Mouse (Mus musculus) MEL (cell line): Measurements from ENCODE around the gene Dxo. TPM values are rescaled to one million over a fixed set of nuclear protein-coding genes. Genes with fewer than 3 reads are reported as not detected.

Source experiments
- DNase-seq: peaks from one replicate; pipeline ENCODE4 v3.0.0; 2011; ENCODE audit warnings: low read depth, low spot score
- H3K27ac ChIP-seq: 2 replicates; pipeline ENCODE4 v1.5.1; 2012; ENCODE audit warnings: low read depth, mild to moderate bottlenecking, control low read depth, low read length, moderate library complexity; ENCODE audit not compliant: control insufficient read depth
- H3K27me3 ChIP-seq, 2 experiments: fragments of 150-350 bp in 1 of 2; sonication (generic) in 1 of 2; 2 replicates each; pipeline ENCODE4 v1.6.1; 2012; ENCODE audit warnings: low read length in 2 of 2, mild to moderate bottlenecking in 2 of 2, improper control_type of control experiment in 1 of 2, moderate library complexity in 1 of 2; ENCODE audit not compliant: insufficient read depth in 2 of 2, control insufficient read depth in 1 of 2
- H3K36me3 ChIP-seq, 2 experiments: 2 replicates each; pipeline ENCODE4 v1.6.1; 2012 to 2014; ENCODE audit warnings: low read length in 2 of 2, improper control_type of control experiment in 1 of 2, inconsistent platforms in 1 of 2, mild to moderate bottlenecking in 1 of 2; ENCODE audit not compliant: insufficient read depth in 2 of 2, control insufficient read depth in 1 of 2
- H3K4me1 ChIP-seq, 2 experiments: fragments of 150-350 bp in 1 of 2; sonication (generic) in 1 of 2; 2 replicates each; pipeline ENCODE4 v1.6.1; 2012; ENCODE audit warnings: low read length in 2 of 2, improper control_type of control experiment in 1 of 2, mild to moderate bottlenecking in 1 of 2; ENCODE audit not compliant: insufficient read depth in 2 of 2, control insufficient read depth in 1 of 2
- H3K4me3 ChIP-seq, 2 experiments: fragments of 150-350 bp in 1 of 2; sonication (generic) in 1 of 2; 2 replicates each; pipeline ENCODE4 v1.5.1; 2012; ENCODE audit warnings: low read depth in 2 of 2, low read length in 2 of 2, mild to moderate bottlenecking in 2 of 2, moderate library complexity in 2 of 2, control low read depth in 1 of 2, improper control_type of control experiment in 1 of 2; ENCODE audit not compliant: control insufficient read depth in 1 of 2, insufficient read depth in 1 of 2
- H3K79me2 ChIP-seq: 2 replicates; pipeline ENCODE4 v1.6.1; 2012; ENCODE audit warnings: mild to moderate bottlenecking, low read length, moderate library complexity; ENCODE audit not compliant: control insufficient read depth, poor library complexity, insufficient read depth
- H3K9ac ChIP-seq: 2 replicates; pipeline ENCODE4 v1.6.1; 2012; ENCODE audit warnings: low read depth, mild to moderate bottlenecking, control low read depth, low read length, moderate library complexity; ENCODE audit not compliant: control insufficient read depth, poor library complexity, severe bottlenecking
- H3K9me3 ChIP-seq: fragments of 150-350 bp; sonication (generic); replicated peaks from 2 replicates; pipeline ENCODE4 v1.6.1; 2012; ENCODE audit warnings: mild to moderate bottlenecking, low read length, improper control_type of control experiment, moderate library complexity; ENCODE audit not compliant: insufficient read depth
- BHLHE40 ChIP-seq: IDR thresholded peaks from 2 replicates; pipeline ENCODE4 v1.6.1; 2012; ENCODE audit warnings: low read depth, mild to moderate bottlenecking, inconsistent platforms, low read length, improper control_type of control experiment, borderline replicate concordance
- CHD1 ChIP-seq: IDR thresholded peaks from 2 replicates; pipeline ENCODE4 v1.6.1; 2012; ENCODE audit warnings: low read depth, mild to moderate bottlenecking, inconsistent platforms, low read length, improper control_type of control experiment
- CHD2 ChIP-seq: IDR thresholded peaks from 2 replicates; pipeline ENCODE4 v1.6.1; 2011; ENCODE audit warnings: low read length, improper control_type of control experiment
- CTCF ChIP-seq, 3 experiments: IDR thresholded peaks in 2 of 3; conservative IDR thresholded peaks in 1 of 3; 2 replicates each; pipeline ENCODE4 v1.5.1; 2011 to 2012; ENCODE audit warnings: low read length in 3 of 3, low read depth in 2 of 3, mild to moderate bottlenecking in 2 of 3, improper control_type of control experiment in 1 of 3, inconsistent platforms in 1 of 3, mixed read lengths in 1 of 3, moderate library complexity in 1 of 3; ENCODE audit not compliant: control insufficient read depth in 1 of 3, insufficient read depth in 1 of 3, poor library complexity in 1 of 3, severe bottlenecking in 1 of 3
- E2F4 ChIP-seq: IDR thresholded peaks from 2 replicates; pipeline ENCODE4 v1.6.1; 2011; ENCODE audit warnings: low read depth, low read length, improper control_type of control experiment, borderline replicate concordance
- ELF1 ChIP-seq: IDR thresholded peaks from 2 replicates; pipeline ENCODE4 v1.6.1; 2014; ENCODE audit warnings: low read depth, mild to moderate bottlenecking, inconsistent platforms, low read length, improper control_type of control experiment, moderate library complexity
- EP300 ChIP-seq, 2 experiments: IDR thresholded peaks; 2 replicates each; pipeline ENCODE4 v1.6.1; 2011; ENCODE audit warnings: improper control_type of control experiment in 2 of 2, low read length in 2 of 2, low read depth in 1 of 2, mild to moderate bottlenecking in 1 of 2
- ETS1 ChIP-seq: IDR thresholded peaks from 2 replicates; pipeline ENCODE4 v1.6.1; 2012; ENCODE audit warnings: low read depth, mild to moderate bottlenecking, inconsistent platforms, low read length, improper control_type of control experiment, moderate library complexity
- GATA1 ChIP-seq: IDR thresholded peaks from 2 replicates; pipeline ENCODE4 v1.6.1; 2011; ENCODE audit warnings: low read depth, low read length, improper control_type of control experiment
- HCFC1 ChIP-seq: IDR thresholded peaks from 2 replicates; pipeline ENCODE4 v1.6.1; 2012; ENCODE audit warnings: low read depth, mild to moderate bottlenecking, inconsistent platforms, low read length, improper control_type of control experiment, moderate library complexity
- KAT2A ChIP-seq: conservative IDR thresholded peaks from 2 replicates; pipeline ENCODE4 v1.6.1; 2012; ENCODE audit warnings: low read depth, low read length, improper control_type of control experiment, inconsistent platforms
- MAFK ChIP-seq: IDR thresholded peaks from 2 replicates; pipeline ENCODE4 v1.6.1; 2011; ENCODE audit warnings: low read depth, mild to moderate bottlenecking, low read length, improper control_type of control experiment, borderline replicate concordance
- MAX ChIP-seq: IDR thresholded peaks from 2 replicates; pipeline ENCODE4 v1.6.1; 2011; ENCODE audit warnings: low read length, improper control_type of control experiment
- MXI1 ChIP-seq: IDR thresholded peaks from 2 replicates; pipeline ENCODE4 v1.6.1; 2011; ENCODE audit warnings: mild to moderate bottlenecking, low read depth, low read length, improper control_type of control experiment
- MYB ChIP-seq: IDR thresholded peaks from 2 replicates; pipeline ENCODE4 v1.6.1; 2011; ENCODE audit warnings: mild to moderate bottlenecking, low read depth, low read length, improper control_type of control experiment
- MYC ChIP-seq: IDR thresholded peaks from 2 replicates; pipeline ENCODE4 v1.6.1; 2011; ENCODE audit warnings: low read depth, mild to moderate bottlenecking, low read length, improper control_type of control experiment, moderate library complexity
- NRF1 ChIP-seq: IDR thresholded peaks from 2 replicates; pipeline ENCODE4 v1.6.1; 2014; ENCODE audit warnings: low read depth, mild to moderate bottlenecking, inconsistent platforms, low read length, improper control_type of control experiment, moderate library complexity; ENCODE audit not compliant: poor library complexity, insufficient read depth, severe bottlenecking
- POLR2AphosphoS2 ChIP-seq: IDR thresholded peaks from 2 replicates; pipeline ENCODE4 v1.6.1; 2011; ENCODE audit warnings: low read length, improper control_type of control experiment
- POLR2AphosphoS5 ChIP-seq: IDR thresholded peaks from 2 replicates; pipeline ENCODE4 v1.6.1; 2012; ENCODE audit warnings: low read depth, borderline replicate concordance, mild to moderate bottlenecking, inconsistent platforms, low read length, moderate library complexity, mixed read lengths
- RAD21 ChIP-seq: IDR thresholded peaks from 2 replicates; pipeline ENCODE4 v1.6.1; 2011; ENCODE audit warnings: mild to moderate bottlenecking, low read depth, low read length, improper control_type of control experiment
- RCOR1 ChIP-seq: IDR thresholded peaks from 2 replicates; pipeline ENCODE4 v1.6.1; 2012; ENCODE audit warnings: low read depth, mild to moderate bottlenecking, inconsistent platforms, low read length, improper control_type of control experiment
- SMC3 ChIP-seq: IDR thresholded peaks from 2 replicates; pipeline ENCODE4 v1.6.1; 2011; ENCODE audit warnings: low read depth, low read length, improper control_type of control experiment
- TAL1 ChIP-seq: IDR thresholded peaks from 2 replicates; pipeline ENCODE4 v1.6.1; 2012; ENCODE audit warnings: mild to moderate bottlenecking, inconsistent platforms, low read length, moderate library complexity, mixed read lengths
- UBTF ChIP-seq: IDR thresholded peaks from 2 replicates; pipeline ENCODE4 v1.6.1; 2012; ENCODE audit warnings: low read depth, mild to moderate bottlenecking, inconsistent platforms, low read length, improper control_type of control experiment, moderate library complexity, borderline replicate concordance; ENCODE audit not compliant: insufficient read depth
- USF1 ChIP-seq: IDR thresholded peaks from 2 replicates; pipeline ENCODE4 v1.6.1; 2014; ENCODE audit warnings: low read depth, mild to moderate bottlenecking, inconsistent platforms, low read length, improper control_type of control experiment, moderate library complexity
- ZC3H11A ChIP-seq: IDR thresholded peaks from 2 replicates; pipeline ENCODE4 v1.6.1; 2012; ENCODE audit warnings: low read depth, mild to moderate bottlenecking, inconsistent platforms, low read length, improper control_type of control experiment
- ZKSCAN1 ChIP-seq: IDR thresholded peaks from 2 replicates; pipeline ENCODE4 v1.6.1; 2012; ENCODE audit warnings: low read depth, mild to moderate bottlenecking, inconsistent platforms, low read length, improper control_type of control experiment, moderate library complexity
- ZNF384 ChIP-seq: IDR thresholded peaks from 2 replicates; pipeline ENCODE4 v1.6.1; 2012; ENCODE audit warnings: low read depth, mild to moderate bottlenecking, inconsistent platforms, low read length, improper control_type of control experiment
- polyA plus RNA-seq, 2 experiments: library from polyadenylated mRNA; stranded (reverse) in 1 of 2; unstranded in 1 of 2; fragments of >175 nt in 1 of 2; fragments of >200 nt in 1 of 2; gene quantifications; 2 replicates each; pipeline versions ENCODE4 v1.2.1 to v1.2.4; 2012; ENCODE audit warnings: low replicate concordance in 2 of 2, low read depth in 1 of 2; ENCODE audit not compliant: insufficient read length in 2 of 2, insufficient read depth in 1 of 2, missing spikeins in 1 of 2
- total RNA-seq: library from RNA; depleted of rRNA; stranded (reverse); fragments of 300-350 nt; gene quantifications from 2 replicates; pipeline ENCODE4 v1.2.3, GENCODE M21; 2012

The Dxo gene
- total and polyA plus RNA-seq, 3 experiments, result 18.0 to 39.7 TPM; not detected in 1

- H3K9ac ChIP-seq, result no peak overlapping the region
- H3K9me3 ChIP-seq, result no peaks in the 10 kb centered on the region
- H3K4me3 ChIP-seq, result no peak overlapping the region
- no peak overlapping the region for H3K27ac ChIP-seq
- peaks cover 15% of the 10 kb centered on the region for H3K79me2 ChIP-seq
- no peaks in the 10 kb centered on the region for H3K27me3 ChIP-seq
- no peak for DNase-seq
- TF ChIP-seq HCFC1 (no peak), BHLHE40 (no peak), CTCF (IDR thresholded peaks at IDR 0.05 in 2 of 3, conservative IDR thresholded peaks at IDR 0.05 in 1 of 3; ENCODE audit: control insufficient read depth in 1 of 3, insufficient read depth in 1 of 3, low read depth in 2 of 3, low read length in 3 of 3, poor library complexity in 1 of 3, severe bottlenecking in 1 of 3) (no peak)
- peaks cover 1 to 5% of the 10 kb centered on the region in 2 experiments for H3K36me3 ChIP-seq
- H3K4me1 ChIP-seq, result peaks cover 0 to 3% of the 10 kb centered on the region in 2 experiments; a peak in 2 of 4 replicates
Measured at GRCm38 (mm10) chr17:34847615-34848014, 10.8 kb downstream of the Dxo start.

GRCm38 (mm10) chr17:34849722-34850516, 13.1 kb downstream of the Dxo start, which contains the start of the genes Skiv2l and Nelfe:
Gene Skiv2l (minus strand): TSS chr17:34850210.
Gene Nelfe (plus strand): TSS chr17:34850391.
- Histone ChIP-seq H3K9me3 (no peaks in the 10 kb centered on the region), H3K27me3 (no peaks in the 10 kb centered on the region), H3K36me3 (peaks cover 1 to 5% of the 10 kb centered on the region in 2 experiments), H3K9ac (peak within 1 kb of the TSS; percentile 86), H3K79me2 (peaks cover 15% of the 10 kb centered on the region), H3K4me3 (peak within 1 kb of the TSS; percentile 72 to 80), H3K27ac (peak within 1 kb of the TSS; percentile 34; the same call in 1 of the 2 replicates), H3K4me1 (peaks cover 0 to 3% of the 10 kb centered on the region in 2 experiments; a peak in 2 of 4 replicates)
- DNase-seq, result peak; percentile 98
- TF ChIP-seq GATA1 (no peak), SMC3 (no peak), MXI1 (peak; percentile 97), USF1 (no peak), ZC3H11A (no peak), HCFC1 (peak; percentile 96), MAFK (no peak), CHD1 (no peak), ZKSCAN1 (no peak), EP300 (IDR thresholded peaks at IDR 0.05; ENCODE audit: low read depth in 1 of 2, low read length in 2 of 2) (no peak), UBTF (peak; percentile 72; the same call in 1 of the 2 replicates), MYC (peak; percentile 44; the same call in 1 of the 2 replicates), RCOR1 (no peak), ELF1 (peak; percentile 100), POLR2AphosphoS2 (peak; percentile 45; the same call in 1 of the 2 replicates), MAX (peak; percentile 81), ZNF384 (no peak), RAD21 (no peak), POLR2AphosphoS5 (no peak), KAT2A (peak; percentile 88; the same call in 1 of the 2 replicates), E2F4 (peak; percentile 83; the same call in 1 of the 2 replicates), MYB (no peak), TAL1 (no peak), BHLHE40 (no peak), CTCF (IDR thresholded peaks at IDR 0.05 in 2 of 3, conservative IDR thresholded peaks at IDR 0.05 in 1 of 3; ENCODE audit: control insufficient read depth in 1 of 3, insufficient read depth in 1 of 3, low read depth in 2 of 3, low read length in 3 of 3, poor library complexity in 1 of 3, severe bottlenecking in 1 of 3) (no peak), NRF1 (peak; percentile 70), CHD2 (peak; percentile 50), ETS1 (peak; percentile 51; the same call in 1 of the 2 replicates)
